Comparison of ENCODE assay signal across 9 mouse cellular contexts in the genomic region with DNA sequence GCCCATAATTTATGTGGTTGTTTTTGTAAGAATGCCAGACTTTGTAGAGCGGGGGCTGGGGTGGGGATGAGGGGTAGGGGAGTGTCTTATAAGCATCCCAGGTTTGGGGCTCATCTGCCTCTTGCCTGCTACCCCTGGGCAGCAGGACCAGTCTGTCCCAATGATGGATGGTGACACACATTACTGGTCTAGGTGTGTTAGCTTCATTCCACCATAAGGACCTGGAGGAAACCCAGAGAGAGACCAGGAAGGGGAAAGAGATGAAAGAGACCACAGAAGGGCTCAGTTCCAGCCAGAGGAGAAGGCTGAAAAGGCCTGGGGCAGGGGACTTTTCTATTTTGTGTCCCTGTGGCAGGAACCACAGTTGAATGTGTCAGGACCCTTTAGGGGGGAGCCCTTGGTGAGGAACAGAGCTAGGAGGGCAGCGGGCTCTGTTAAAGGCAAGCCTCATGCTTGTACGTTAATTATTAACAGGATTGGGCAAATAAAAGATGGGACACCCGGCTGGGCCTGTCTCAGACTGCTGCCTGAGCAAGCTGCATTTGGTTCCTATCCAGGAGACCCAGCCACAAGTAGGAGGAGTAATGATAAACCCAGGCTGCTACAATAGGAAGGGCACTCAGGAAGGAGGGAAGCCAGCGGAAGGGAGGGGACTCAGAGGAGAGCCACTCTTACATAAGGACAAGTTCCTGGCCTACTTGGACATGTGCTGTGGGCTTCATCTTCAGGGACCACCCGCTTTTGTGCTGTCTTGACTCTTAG. TPM values are rescaled to one million over a fixed set of nuclear protein-coding genes. Genes with fewer than 3 reads are reported as not detected.
A peak's percentile ranks its signal among the peaks of the same experiment; 100 is the strongest.
DNase-seq lines count a peak whose midpoint lies in the region; ATAC-seq and TF ChIP-seq lines count a peak whose summit lies in the region.
"Had no signal": no experiment of that assay in that cellular context is flagged by ENCODE, and none has a peak within 500 bp of the region (broad histone marks: within the 10 kb centered on the region; RNA-seq: fewer than 3 reads in every experiment).

No protein-coding gene starts in this region.

- H3K27ac ChIP-seq in intestine, postnatal 0 days (ENCODE audit: low read depth, low read length): no peak overlapping the region; the same call in 1 of the 2 replicates
- H3K27ac ChIP-seq in liver, embryonic 12.5 days: peak overlapping the region; percentile 39

- no peak overlapping the region for H3K4me3 ChIP-seq in intestine, postnatal 0 days (ENCODE audit: low read depth, low read length)
- no peak overlapping the region for H3K4me3 ChIP-seq in liver, embryonic 12.5 days

- H3K9me3 ChIP-seq in intestine, postnatal 0 days (ENCODE audit: control insufficient read depth): no peaks in the 10 kb centered on the region
- H3K9me3 ChIP-seq in liver, embryonic 12.5 days (replicated peaks): no peaks in the 10 kb centered on the region

- ATAC-seq in intestine, postnatal 0 days: peak; percentile 79
- peak; percentile 59; the same call in 1 of the 2 replicates for ATAC-seq in liver, embryonic 12.5 days

- H3K4me2 ChIP-seq in intestine, postnatal 0 days (replicated peaks; ENCODE audit: low read depth): no peak overlapping the region; the same call in 1 of the 2 replicates
- no peak overlapping the region for H3K4me2 ChIP-seq in liver, embryonic 12.5 days

- peak; percentile 76 for DNase-seq in urinary bladder, postnatal 14 days (ENCODE audit: low spot score)
- no peak for DNase-seq in urinary bladder, postnatal 25 days (ENCODE audit: low spot score)
- peak; percentile 66 for DNase-seq in yolk sac, embryonic 10.5 days (ENCODE audit: low spot score)
- no peak for DNase-seq in adrenal gland, postnatal 4 days (ENCODE audit: low spot score in 2 of 2)
- no peak for DNase-seq in left cerebral cortex, postnatal 36 days (ENCODE audit: low spot score in 2 of 2)
- DNase-seq in testis, postnatal 10 days (ENCODE audit: low spot score): no peak

- H3K4me1 ChIP-seq in intestine, postnatal 0 days (replicated peaks; ENCODE audit: control insufficient read depth, insufficient read depth, low read length): no peaks in the 10 kb centered on the region; the same call in 1 of the 2 replicates
- peaks cover 13% of the 10 kb centered on the region for H3K4me1 ChIP-seq in liver, embryonic 12.5 days

- intact Hi-C loops in left cerebral cortex, postnatal 36 days (cut with DNase I): no loop called here

- no peak overlapping the region for H3K9ac ChIP-seq in intestine, postnatal 0 days (ENCODE audit: low read depth, low read length)
- H3K9ac ChIP-seq in liver, embryonic 12.5 days: no peak overlapping the region

- no peaks in the 10 kb centered on the region for H3K27me3 ChIP-seq in intestine, postnatal 0 days (replicated peaks; ENCODE audit: control insufficient read depth, insufficient read depth, low read length)
- H3K27me3 ChIP-seq in liver, embryonic 12.5 days (replicated peaks): peaks cover 17% of the 10 kb centered on the region

- H3K36me3 ChIP-seq in intestine, postnatal 0 days (ENCODE audit: control insufficient read depth, insufficient read depth): no peaks in the 10 kb centered on the region
- no peaks in the 10 kb centered on the region for H3K36me3 ChIP-seq in liver, embryonic 12.5 days

- 41% methylated on average over 6 of the region's 6 CpGs for WGBS in intestine, postnatal 0 days
- 54% methylated on average over 6 of the region's 6 CpGs for WGBS in liver, embryonic 12.5 days (ENCODE audit: insufficient replicate concordance)

- no peak for TF ChIP-seq CTCF in intestine, postnatal 0 days (IDR thresholded peaks at IDR 0.05; ENCODE audit: low read depth)

RNA-seq across cellular contexts. Expression of a gene that starts 23.8 kb away (rescaled TPM):
- polyA plus RNA-seq in intestine, postnatal 0 days (2015; fragmentation: Nextera tagmentation; extraction: Ambion mirVana): 0.53 and 0.63 TPM in 2 replicates
- polyA plus RNA-seq in liver, embryonic 12.5 days (2016; fragmentation: Nextera tagmentation; extraction: Ambion mirVana): 0.31 TPM in 1 of 2 replicates, not detected in the other
- total RNA-seq in adrenal gland, postnatal 4 days (2021): 1 to 10 TPM; 6.7 to 7.3 TPM
- 1 to 10 TPM; 3.9 to 8.0 TPM for total RNA-seq in left cerebral cortex, postnatal 36 days (2021)
- total RNA-seq: MEL had no signal

Comparison
In these comparisons a context has a peak if more than half of its experiments do, and no peak if none do; other contexts are left out.
1. DNase-seq: peak in urinary bladder, postnatal 14 days (single experiment) and yolk sac, embryonic 10.5 days (single experiment); none in urinary bladder, postnatal 25 days (single experiment), adrenal gland, postnatal 4 days (0 of 2), left cerebral cortex, postnatal 36 days (0 of 2) and testis, postnatal 10 days (single experiment).